12 mouse cellular contexts compared by ENCODE assay signal in genomic region chr11:75403301-75404052, GRCm38 (mm10). TPM values are rescaled to one million over a fixed set of nuclear protein-coding genes. Genes with fewer than 3 reads are reported as not detected.
DNase-seq lines count a peak whose midpoint lies in the region; ATAC-seq and TF ChIP-seq lines count a peak whose summit lies in the region.
"Had no signal": no experiment of that assay in that cellular context is flagged by ENCODE, and none has a peak within 500 bp of the region (broad histone marks: within the 10 kb centered on the region; RNA-seq: fewer than 3 reads in every experiment).

No protein-coding gene starts in this region.

- no peak for TF ChIP-seq CTCF in midbrain, postnatal 0 days (IDR thresholded peaks at IDR 0.05)

- no peak overlapping the region for H3K4me2 ChIP-seq in midbrain, postnatal 0 days (ENCODE audit: low read depth, low read length, poor library complexity, severe bottlenecking)
- no peak overlapping the region for H3K4me2 ChIP-seq in intestine, embryonic 15.5 days (replicated peaks)
- H3K4me2 ChIP-seq in stomach, embryonic 16.5 days (ENCODE audit: low read depth, low read length): no peak overlapping the region
- H3K4me2 ChIP-seq: neural tube, embryonic 12.5 days had no signal

- H3K9me3 ChIP-seq in midbrain, embryonic 10.5 days (replicated peaks): no peaks in the 10 kb centered on the region
- H3K9me3 ChIP-seq in midbrain, postnatal 0 days (ENCODE audit: low read length): no peaks in the 10 kb centered on the region
- no peaks in the 10 kb centered on the region for H3K9me3 ChIP-seq in intestine, embryonic 15.5 days
- H3K9me3 ChIP-seq in stomach, embryonic 16.5 days (replicated peaks; ENCODE audit: control insufficient read depth, low read length): no peaks in the 10 kb centered on the region
- H3K9me3 ChIP-seq: neural tube, embryonic 12.5 days had no signal

- H3K9ac ChIP-seq in midbrain, postnatal 0 days (replicated peaks; ENCODE audit: low read length, poor library complexity, severe bottlenecking): no peak overlapping the region
- H3K9ac ChIP-seq in intestine, embryonic 15.5 days: no peak overlapping the region
- no peak overlapping the region for H3K9ac ChIP-seq in stomach, embryonic 16.5 days (ENCODE audit: low read length)
- H3K9ac ChIP-seq: forebrain, postnatal 0 days; liver, embryonic 14.5 days; neural tube, embryonic 12.5 days had no signal

- 77% methylated on average over 6 of the region's 6 CpGs for WGBS in midbrain, embryonic 10.5 days
- 79% methylated on average over 6 of the region's 6 CpGs for WGBS in midbrain, postnatal 0 days
- WGBS in intestine, embryonic 15.5 days: 68% methylated on average over 6 of the region's 6 CpGs
- WGBS in stomach, embryonic 16.5 days: 61% methylated on average over 6 of the region's 6 CpGs

- peaks cover 3% of the 10 kb centered on the region; the same call in 1 of the 2 replicates for H3K4me1 ChIP-seq in midbrain, embryonic 10.5 days
- no peaks in the 10 kb centered on the region for H3K4me1 ChIP-seq in midbrain, postnatal 0 days (ENCODE audit: insufficient read depth, low read length)
- 0 out of 2 replicates have a peak, but pooled peaks cover 2% of the 10 kb centered on the region for H3K4me1 ChIP-seq in intestine, embryonic 15.5 days (replicated peaks)
- H3K4me1 ChIP-seq in stomach, embryonic 16.5 days (ENCODE audit: control insufficient read depth, insufficient read depth, low read length): peaks cover 7% of the 10 kb centered on the region
- H3K4me1 ChIP-seq: neural tube, embryonic 12.5 days had no signal

- no peaks in the 10 kb centered on the region for H3K27me3 ChIP-seq in midbrain, embryonic 10.5 days (ENCODE audit: low read depth, poor library complexity, severe bottlenecking)
- H3K27me3 ChIP-seq in midbrain, postnatal 0 days (ENCODE audit: insufficient read depth, low read length): no peaks in the 10 kb centered on the region
- no peaks in the 10 kb centered on the region for H3K27me3 ChIP-seq in intestine, embryonic 15.5 days (replicated peaks)
- no peaks in the 10 kb centered on the region for H3K27me3 ChIP-seq in stomach, embryonic 16.5 days (ENCODE audit: control insufficient read depth, insufficient read depth, low read length)
- H3K27me3 ChIP-seq: neural tube, embryonic 12.5 days had no signal

- no peak for ATAC-seq in midbrain, postnatal 0 days (ENCODE audit: low FRiP score)
- ATAC-seq in intestine, embryonic 15.5 days: no peak; the same call in 1 of the 2 replicates
- peak; percentile 44; the same call in 1 of the 2 replicates for ATAC-seq in stomach, embryonic 16.5 days (ENCODE audit: insufficient read depth, low FRiP score)
- ATAC-seq in CD4-positive, CD25-positive, alpha-beta regulatory T cell, adult 4 months: no peak
- ATAC-seq: forebrain, postnatal 0 days had no signal

- H3K4me3 ChIP-seq in midbrain, embryonic 10.5 days: no peak overlapping the region
- no peak overlapping the region for H3K4me3 ChIP-seq in midbrain, postnatal 0 days (ENCODE audit: low read depth, low read length)
- no peak overlapping the region for H3K4me3 ChIP-seq in intestine, embryonic 15.5 days (replicated peaks)
- H3K4me3 ChIP-seq in stomach, embryonic 16.5 days (replicated peaks; ENCODE audit: low read length): no peak overlapping the region
- H3K4me3 ChIP-seq: neural tube, embryonic 12.5 days had no signal

- 0 out of 2 replicates have a peak overlapping the region, but pooled peaks have one; percentile 13 for H3K27ac ChIP-seq in midbrain, embryonic 10.5 days (replicated peaks)
- H3K27ac ChIP-seq in midbrain, postnatal 0 days (ENCODE audit: low read depth, low read length): no peak overlapping the region
- 0 out of 2 replicates have a peak overlapping the region, but pooled peaks have one; percentile 19 for H3K27ac ChIP-seq in intestine, embryonic 15.5 days
- peak overlapping the region; percentile 42 for H3K27ac ChIP-seq in stomach, embryonic 16.5 days (ENCODE audit: low read length)
- H3K27ac ChIP-seq: liver, embryonic 14.5 days; neural tube, embryonic 12.5 days had no signal

- no peak for DNase-seq in midbrain, embryonic 10.5 days (ENCODE audit: low spot score)
- DNase-seq in midbrain, postnatal 0 days (ENCODE audit: low spot score): no peak
- peak; percentile 33 to 51 for DNase-seq in gastrocnemius, adult 8-10 months (ENCODE audit: low spot score in 2 of 2)
- no peak for DNase-seq in frontal cortex, postnatal 14 days (ENCODE audit: low spot score in 2 of 2)
- DNase-seq: cerebellum, adult 9-11 months; forebrain, postnatal 0 days; kidney, postnatal 14 days had no signal

- 0 out of 2 replicates have a peak, but pooled peaks cover 9% of the 10 kb centered on the region for H3K36me3 ChIP-seq in midbrain, embryonic 10.5 days
- H3K36me3 ChIP-seq in midbrain, postnatal 0 days (ENCODE audit: insufficient read depth, low read length): no peaks in the 10 kb centered on the region
- H3K36me3 ChIP-seq in intestine, embryonic 15.5 days: no peaks in the 10 kb centered on the region
- no peaks in the 10 kb centered on the region for H3K36me3 ChIP-seq in stomach, embryonic 16.5 days (ENCODE audit: control insufficient read depth, insufficient read depth, low read length)
- H3K36me3 ChIP-seq: neural tube, embryonic 12.5 days had no signal

RNA-seq across cellular contexts. Expression of gene Serpinf1, which starts 19.0 kb away (rescaled TPM):
- polyA plus RNA-seq in midbrain, embryonic 10.5 days (2016; fragmentation: Nextera tagmentation; extraction: Ambion mirVana): 69.6 and 70.2 TPM in 2 replicates
- 50.6 and 92.0 TPM in 2 replicates for total RNA-seq in midbrain, postnatal 0 days (2014; rRNA removed)
- 34.3 and 44.6 TPM in 2 replicates for polyA plus RNA-seq in midbrain, postnatal 0 days (2015; fragmentation: Nextera tagmentation; extraction: Ambion mirVana)
- total RNA-seq in gastrocnemius, adult 8-10 months (2022): 10 to 100 TPM; 21.1 to 74.1 (median 37.8) TPM
- polyA plus RNA-seq in intestine, embryonic 15.5 days (2015; fragmentation: Nextera tagmentation; extraction: Ambion mirVana): 41.1 and 48.0 TPM in 2 replicates
- polyA plus RNA-seq in stomach, embryonic 16.5 days (2015; fragmentation: Nextera tagmentation; extraction: Ambion mirVana): 60.2 and 72.8 TPM in 2 replicates
- polyA plus RNA-seq in CD4-positive, CD25-positive, alpha-beta regulatory T cell, adult 4 months (2017; shearing (Covaris generic)): 1 to 10 TPM; 3.4 to 6.9 TPM

RNA-seq across cellular contexts. Expression of gene Serpinf2, which starts 35.9 kb away (rescaled TPM):
- polyA plus RNA-seq in midbrain, embryonic 10.5 days (2016; fragmentation: Nextera tagmentation; extraction: Ambion mirVana): not detected in 2 replicates
- not detected in 2 replicates for total RNA-seq in midbrain, postnatal 0 days (2014; rRNA removed)
- polyA plus RNA-seq in midbrain, postnatal 0 days (2015; fragmentation: Nextera tagmentation; extraction: Ambion mirVana): 0.11 TPM in 1 of 2 replicates, not detected in the other
- under 1 TPM in 1 of 4 experiments, not detected in 3; 0.38 TPM for total RNA-seq in gastrocnemius, adult 8-10 months (2022)
- 20.4 and 26.4 TPM in 2 replicates for polyA plus RNA-seq in intestine, embryonic 15.5 days (2015; fragmentation: Nextera tagmentation; extraction: Ambion mirVana)
- polyA plus RNA-seq in stomach, embryonic 16.5 days (2015; fragmentation: Nextera tagmentation; extraction: Ambion mirVana): 65.3 and 68.3 TPM in 2 replicates
- polyA plus RNA-seq in CD4-positive, CD25-positive, alpha-beta regulatory T cell, adult 4 months (2017; shearing (Covaris generic)): under 1 TPM in 1 of 2 experiments, not detected in 1; 0.32 TPM
- polyA plus RNA-seq: forebrain, postnatal 0 days had no signal

RNA-seq across cellular contexts. Expression of gene Wdr81, which starts 51.0 kb away (rescaled TPM):
- 5.7 and 7.5 TPM in 2 replicates for polyA plus RNA-seq in midbrain, embryonic 10.5 days (2016; fragmentation: Nextera tagmentation; extraction: Ambion mirVana)
- 17.4 and 29.7 TPM in 2 replicates for total RNA-seq in midbrain, postnatal 0 days (2014; rRNA removed)
- 4.5 and 4.8 TPM in 2 replicates for polyA plus RNA-seq in midbrain, postnatal 0 days (2015; fragmentation: Nextera tagmentation; extraction: Ambion mirVana)
- 1 to 10 TPM; 5.2 to 7.0 (median 6.2) TPM for total RNA-seq in gastrocnemius, adult 8-10 months (2022)
- 6.1 and 7.0 TPM in 2 replicates for polyA plus RNA-seq in intestine, embryonic 15.5 days (2015; fragmentation: Nextera tagmentation; extraction: Ambion mirVana)
- 6.8 and 7.0 TPM in 2 replicates for polyA plus RNA-seq in stomach, embryonic 16.5 days (2015; fragmentation: Nextera tagmentation; extraction: Ambion mirVana)
- 1 to 10 TPM; 6.3 to 9.9 TPM for polyA plus RNA-seq in CD4-positive, CD25-positive, alpha-beta regulatory T cell, adult 4 months (2017; shearing (Covaris generic))

RNA-seq across cellular contexts. Expression of gene Smyd4, which starts 55.2 kb away (rescaled TPM):
- polyA plus RNA-seq in midbrain, embryonic 10.5 days (2016; fragmentation: Nextera tagmentation; extraction: Ambion mirVana): 17.5 and 19.5 TPM in 2 replicates
- total RNA-seq in midbrain, postnatal 0 days (2014; rRNA removed): 11.0 and 16.7 TPM in 2 replicates
- polyA plus RNA-seq in midbrain, postnatal 0 days (2015; fragmentation: Nextera tagmentation; extraction: Ambion mirVana): 15.2 and 16.8 TPM in 2 replicates
- total RNA-seq in gastrocnemius, adult 8-10 months (2022): 1 to 10 TPM; 4.0 to 5.4 (median 4.7) TPM
- 9.2 and 9.3 TPM in 2 replicates for polyA plus RNA-seq in intestine, embryonic 15.5 days (2015; fragmentation: Nextera tagmentation; extraction: Ambion mirVana)
- polyA plus RNA-seq in stomach, embryonic 16.5 days (2015; fragmentation: Nextera tagmentation; extraction: Ambion mirVana): 8.1 and 9.8 TPM in 2 replicates
- 10 to 100 TPM; 21.2 to 31.7 TPM for polyA plus RNA-seq in CD4-positive, CD25-positive, alpha-beta regulatory T cell, adult 4 months (2017; shearing (Covaris generic))

RNA-seq across cellular contexts. Expression of gene Rpa1, which starts 55.4 kb away (rescaled TPM):
- 179 and 197 TPM in 2 replicates for polyA plus RNA-seq in midbrain, embryonic 10.5 days (2016; fragmentation: Nextera tagmentation; extraction: Ambion mirVana)
- total RNA-seq in midbrain, postnatal 0 days (2014; rRNA removed): 35.9 and 47.6 TPM in 2 replicates
- 43.8 TPM in 2 replicates for polyA plus RNA-seq in midbrain, postnatal 0 days (2015; fragmentation: Nextera tagmentation; extraction: Ambion mirVana)
- 10 to 100 TPM; 67.0 to 73.3 (median 70.6) TPM for total RNA-seq in gastrocnemius, adult 8-10 months (2022)
- 86.2 and 100 TPM in 2 replicates for polyA plus RNA-seq in intestine, embryonic 15.5 days (2015; fragmentation: Nextera tagmentation; extraction: Ambion mirVana)
- polyA plus RNA-seq in stomach, embryonic 16.5 days (2015; fragmentation: Nextera tagmentation; extraction: Ambion mirVana): 111 and 112 TPM in 2 replicates
- 100 to 1,000 TPM; 214 to 322 TPM for polyA plus RNA-seq in CD4-positive, CD25-positive, alpha-beta regulatory T cell, adult 4 months (2017; shearing (Covaris generic))

Comparison
In these comparisons a context has a peak if more than half of its experiments do, and no peak if none do; other contexts are left out.
1. DNase-seq: peak in gastrocnemius, adult 8-10 months (2 of 2); none in midbrain, embryonic 10.5 days (single experiment), midbrain, postnatal 0 days (single experiment) and frontal cortex, postnatal 14 days (0 of 2).
2. RNA of gene Serpinf2, which starts 35.9 kb away (polyA plus RNA-seq): 65.3 to 68.3 TPM in stomach, embryonic 16.5 days and 20.4 to 26.4 TPM in intestine, embryonic 15.5 days; 0.32 TPM in CD4-positive, CD25-positive, alpha-beta regulatory T cell, adult 4 months, 0.11 TPM in midbrain, postnatal 0 days and not detected in midbrain, embryonic 10.5 days; every median in the first group is over 10 times any median in the second.